Mouse (Mus musculus) ovary, adult 18-20 months (tissue): ENCODE measurements around the gene Cacnb4.
A peak's percentile ranks its signal among the peaks of the same experiment; 100 is the strongest.

ENCODE experiments used
- DNase-seq: peaks from one replicate; pipeline ENCODE4 v3.0.0; 2022; ENCODE audit warnings: low spot score, mixed read lengths

Cacnb4 gene

GRCm38 (mm10) chr2:52676023-52676912 lies at the start of gene Cacnb4:
Cacnb4 (minus strand) TSS chr2:52676831.
- peak; percentile 32 for DNase-seq

DNA sequence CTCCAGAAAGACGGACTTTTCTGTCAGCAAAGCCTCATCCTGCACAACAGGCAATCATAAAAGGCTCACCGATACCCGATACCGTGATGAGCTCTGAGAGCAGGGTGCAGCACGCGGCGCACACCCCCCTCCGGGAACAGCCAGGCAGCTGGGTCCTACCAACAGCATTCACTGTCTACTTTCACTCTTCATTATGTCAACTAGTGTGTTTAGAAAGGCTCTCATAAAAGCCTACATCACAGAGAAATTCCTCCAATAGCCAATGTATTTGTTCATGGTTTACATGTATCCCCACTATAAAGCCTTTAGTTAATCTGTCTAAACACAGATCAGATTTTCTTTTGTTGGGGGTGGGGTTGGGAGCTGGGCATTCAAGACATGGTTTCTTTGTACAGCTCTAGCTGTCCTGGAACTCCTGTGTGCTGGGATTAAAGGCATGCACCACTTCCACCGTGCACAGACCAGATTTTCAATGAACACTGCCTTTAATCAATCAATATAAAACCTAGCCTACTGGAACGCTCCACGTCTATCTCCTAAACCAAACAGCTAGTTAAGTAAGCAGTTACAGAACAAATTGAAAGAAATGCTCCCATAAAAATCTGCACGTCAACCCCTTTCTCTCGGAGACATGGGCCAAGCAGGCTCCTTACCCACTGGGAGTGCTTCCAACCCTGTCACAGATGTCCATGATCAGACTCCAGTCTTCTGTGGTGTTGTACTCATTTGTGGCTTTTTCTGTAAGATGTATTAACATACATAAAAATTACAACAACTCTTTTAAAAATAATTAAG lies 43.8 kb upstream of the Cacnb4 start:
- no peak for DNase-seq

DNA sequence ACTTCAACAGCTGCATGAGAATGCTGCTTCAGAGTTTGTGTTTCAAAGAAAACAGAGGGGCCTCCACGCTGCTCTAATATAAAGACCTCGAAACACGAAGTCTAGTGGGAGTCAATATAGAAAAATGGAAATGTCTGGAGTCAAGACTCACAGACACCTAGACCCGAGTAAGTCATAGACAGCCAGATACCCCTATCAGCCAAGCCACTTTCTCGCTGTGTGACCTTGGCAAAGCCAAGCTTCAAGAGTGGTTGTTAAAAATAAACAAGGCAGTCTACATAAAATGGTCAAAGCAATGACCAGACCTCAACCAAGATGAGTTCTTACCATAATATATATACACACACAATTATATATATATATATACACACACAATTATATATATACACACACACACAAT lies 40.4 kb upstream of the Cacnb4 start:
- DNase-seq: no peak

GRCm38 (mm10) chr2:52715538-52715937 lies 38.9 kb upstream of the Cacnb4 start:
- DNase-seq: no peak

- DNase-seq: no peak
Observed at GRCm38 (mm10) chr2:52714111-52714510, 37.5 kb upstream of the Cacnb4 start.

DNA sequence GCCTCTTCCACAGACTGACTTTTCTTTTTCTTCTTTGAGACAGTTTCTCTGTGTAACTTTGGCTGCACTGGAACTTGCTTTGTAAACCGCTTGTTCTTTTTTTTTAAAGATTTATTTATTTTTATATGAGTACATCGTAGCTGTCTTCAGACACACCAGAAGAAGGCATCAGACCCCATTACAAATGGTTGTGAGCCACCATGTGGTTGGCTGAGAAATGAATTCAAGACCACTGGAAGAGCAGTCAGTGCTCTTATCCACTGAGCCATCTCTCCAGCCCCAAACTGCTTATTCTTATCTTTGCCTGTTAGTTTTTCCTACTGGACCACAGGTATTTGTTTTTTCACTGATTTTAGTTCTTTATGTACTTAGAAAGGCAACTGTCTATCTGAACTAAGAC lies 34.2 kb upstream of the Cacnb4 start:
- no peak for DNase-seq

GRCm38 (mm10) chr2:52709417-52709816 lies 32.8 kb upstream of the Cacnb4 start:
- no peak for DNase-seq

DNA sequence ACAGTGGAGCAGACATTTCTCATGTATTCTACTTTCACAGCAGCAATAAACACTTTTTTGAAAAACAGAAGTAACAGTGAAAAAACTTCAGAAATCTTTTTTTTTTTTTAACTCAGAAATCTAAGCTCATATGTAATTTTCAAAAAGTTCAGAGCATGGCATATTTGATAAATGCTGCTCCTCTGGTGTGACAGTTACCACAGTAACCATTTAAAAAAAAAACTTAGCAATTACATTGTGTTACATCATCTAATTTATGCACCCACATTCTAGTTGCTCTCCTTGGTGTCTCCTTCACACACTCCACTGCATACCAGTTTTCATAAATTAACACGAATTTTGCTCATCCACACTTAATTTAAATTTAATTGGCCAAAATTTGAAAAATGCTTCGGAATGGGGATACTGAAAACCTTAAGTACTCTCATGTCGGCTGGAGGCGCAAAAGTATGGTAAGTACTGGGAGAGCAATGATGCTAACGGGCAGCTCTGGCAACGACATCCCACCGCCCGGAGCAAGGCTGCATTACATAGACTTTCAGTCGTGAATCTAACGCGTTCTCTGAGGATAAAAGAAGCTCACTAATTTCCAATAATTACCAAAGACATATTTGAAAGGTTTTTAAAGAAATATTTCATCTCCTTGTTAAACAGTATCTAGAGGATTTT lies 24.9 kb upstream of the Cacnb4 start:
- DNase-seq: no peak

GRCm38 (mm10) chr2:52700352-52700751 lies 23.7 kb upstream of the Cacnb4 start:
- DNase-seq: no peak

GRCm38 (mm10) chr2:52694604-52695003 lies 18.0 kb upstream of the Cacnb4 start:
- no peak for DNase-seq

GRCm38 (mm10) chr2:52691745-52692144 lies 15.1 kb upstream of the Cacnb4 start:
- DNase-seq: no peak

GRCm38 (mm10) chr2:52686601-52687000 lies 10.0 kb upstream of the Cacnb4 start:
- no peak for DNase-seq

GRCm38 (mm10) chr2:52677589-52677988 lies 958 bp upstream of the Cacnb4 start:
- no peak for DNase-seq

GRCm38 (mm10) chr2:52676913-52677303 lies 277 bp upstream of the Cacnb4 start:
- DNase-seq: no peak

DNA sequence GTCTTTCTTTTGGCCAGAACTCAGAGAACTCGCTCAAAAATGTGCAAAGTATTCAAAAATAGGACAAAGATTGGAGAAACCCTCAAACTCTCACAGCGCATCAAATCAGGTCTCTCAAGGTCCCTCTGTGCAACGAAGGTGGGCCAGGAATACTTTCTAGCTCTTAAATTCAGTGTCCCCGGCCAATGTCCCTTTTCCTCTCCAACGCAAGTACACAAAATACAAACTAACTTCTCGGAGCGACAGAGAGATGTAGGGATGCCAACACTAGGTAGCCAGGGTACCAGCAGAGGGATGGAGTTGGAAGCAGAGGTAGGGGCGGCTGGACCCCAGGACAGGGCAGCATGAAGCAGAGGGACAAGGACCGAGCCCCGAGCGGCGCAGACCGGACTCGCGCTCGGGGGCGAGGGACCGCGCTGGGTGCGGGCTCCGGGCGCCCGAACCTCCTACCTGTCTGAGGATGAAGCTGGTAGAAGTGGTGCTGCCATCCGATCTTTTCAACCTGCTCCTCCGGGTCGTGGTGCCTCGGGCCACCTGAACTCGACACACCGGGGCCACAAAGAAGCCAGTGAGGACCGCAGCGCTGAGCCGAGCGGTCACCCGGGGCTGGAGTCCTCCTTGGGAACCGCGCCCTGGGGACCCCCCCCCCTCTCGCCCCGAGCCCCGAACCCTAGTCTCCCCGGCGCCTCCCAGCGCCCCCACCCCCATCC lies 1.2 kb downstream of the Cacnb4 start:
- no peak for DNase-seq

DNA sequence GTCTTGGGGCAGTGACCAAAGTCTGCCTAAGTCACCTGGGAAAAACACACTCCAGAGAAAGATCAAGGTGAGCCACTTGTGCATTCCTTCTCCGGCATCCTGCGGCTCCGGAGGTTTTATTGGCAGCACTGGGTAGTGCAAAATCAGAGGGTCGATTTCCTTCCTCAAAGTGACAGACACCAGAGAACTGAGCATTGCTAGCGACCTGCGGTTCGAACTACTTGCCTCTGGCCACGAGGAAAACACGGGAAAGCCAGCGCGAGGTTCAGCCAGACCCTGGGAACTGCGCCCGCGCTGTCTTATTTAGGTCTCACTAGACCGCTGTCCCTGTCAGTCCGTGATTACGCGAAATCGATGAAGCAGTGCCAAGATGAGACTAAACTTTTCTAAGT lies 1.7 kb downstream of the Cacnb4 start:
- DNase-seq: no peak

GRCm38 (mm10) chr2:52673172-52673571 lies 3.5 kb downstream of the Cacnb4 start:
- DNase-seq: no peak

DNA sequence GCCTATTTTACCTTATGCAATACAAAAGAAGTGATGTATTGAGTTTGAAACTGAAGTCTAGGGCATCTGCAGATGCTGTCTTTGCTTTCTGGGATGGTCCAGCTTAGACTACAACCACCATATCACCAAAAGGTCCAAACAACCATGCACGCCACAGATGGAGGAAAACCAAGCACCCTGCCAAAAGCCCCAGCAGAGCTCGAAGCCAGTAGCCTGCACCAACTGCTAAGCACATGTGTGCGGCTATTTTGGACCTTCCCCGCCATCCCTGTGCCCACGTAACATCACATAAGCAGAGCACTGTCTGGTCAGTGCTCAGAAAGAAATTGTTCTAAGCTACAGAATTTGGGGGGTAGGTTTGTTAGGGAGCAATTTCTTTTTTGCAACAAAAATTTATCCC lies 5.9 kb downstream of the Cacnb4 start:
- DNase-seq: no peak

- no peak for DNase-seq
Observed at GRCm38 (mm10) chr2:52668480-52668879, 8.2 kb downstream of the Cacnb4 start.

DNA sequence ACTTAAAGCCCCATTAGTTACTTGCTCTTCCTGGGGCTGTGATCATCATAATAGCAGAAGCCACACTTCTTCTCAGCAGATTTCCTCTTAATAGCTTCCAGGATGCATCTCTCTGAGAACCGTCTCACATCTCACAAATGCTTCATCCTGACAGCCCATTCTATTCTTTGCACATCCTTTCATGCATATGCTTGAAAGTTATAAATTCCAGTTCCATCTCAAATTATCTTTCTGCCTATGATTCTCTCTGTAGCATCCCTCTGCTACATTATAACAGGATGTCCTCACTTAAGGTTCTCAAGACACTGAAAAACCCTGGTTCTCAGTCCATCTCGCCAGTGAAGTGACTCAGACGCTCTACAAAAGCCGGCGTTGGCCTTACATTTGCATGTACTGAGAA lies 19.9 kb downstream of the Cacnb4 start:
- DNase-seq: no peak

DNA sequence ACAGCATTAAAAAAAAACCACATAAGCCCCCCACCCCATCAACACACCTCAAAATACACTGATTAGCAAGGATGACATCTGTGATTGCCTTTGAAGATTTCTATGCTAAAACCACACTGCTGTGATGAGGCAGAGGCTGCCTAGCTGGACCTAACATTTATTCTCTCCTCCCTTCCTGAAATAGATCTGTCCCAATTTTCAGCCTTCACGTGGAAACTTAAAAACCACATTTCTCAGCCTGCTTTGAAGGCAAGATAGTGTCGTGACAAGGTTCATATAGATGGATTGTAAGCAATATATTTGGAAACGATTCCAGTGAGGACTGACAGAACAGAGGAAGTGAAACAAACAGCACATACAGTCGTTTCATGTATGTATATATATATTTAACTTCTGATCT lies 22.1 kb downstream of the Cacnb4 start:
- DNase-seq: no peak

DNA sequence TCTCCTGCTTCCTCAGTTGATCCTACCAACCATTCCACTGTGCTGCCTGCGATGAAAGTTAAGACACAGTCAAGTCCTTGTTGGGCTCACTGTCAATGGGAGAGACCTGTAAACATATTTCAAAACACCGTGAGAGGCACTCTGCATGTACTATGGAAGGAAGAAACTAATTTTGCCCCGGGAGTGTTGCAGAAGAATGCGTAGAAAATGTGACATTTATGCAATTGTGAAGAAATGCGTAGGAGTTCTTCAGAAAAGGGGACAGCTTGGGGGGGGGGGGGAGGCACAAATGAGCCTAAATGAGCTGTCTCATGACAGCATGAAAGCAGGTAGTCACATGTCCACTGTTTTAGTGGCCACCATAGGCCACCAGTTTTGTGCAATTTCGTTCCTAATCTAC lies 25.1 kb downstream of the Cacnb4 start:
- no peak for DNase-seq
